ENCODE assay signal across 12 mouse cellular contexts in genomic region chr4:141338853-141339252, GRCm38 (mm10). TPM values are rescaled to one million over a fixed set of nuclear protein-coding genes. Genes with fewer than 3 reads are reported as not detected.
DNase-seq lines count a peak whose midpoint lies in the region; ATAC-seq and TF ChIP-seq lines count a peak whose summit lies in the region.
"Had no signal": no experiment of that assay in that cellular context is flagged by ENCODE, and none has a peak within 500 bp of the region (broad histone marks: within the 10 kb centered on the region; RNA-seq: fewer than 3 reads in every experiment).

No protein-coding gene starts in this region.

- ATAC-seq in lung, embryonic 15.5 days (ENCODE audit: borderline replicate concordance, extremely low read depth, low FRiP score, low TSS enrichment): no peak
- peak; percentile 43 for ATAC-seq in intestine, embryonic 16.5 days
- ATAC-seq in stomach, embryonic 14.5 days (ENCODE audit: insufficient number of reproducible peaks, insufficient read depth, low FRiP score, low read depth): peak; percentile 35; the same call in 1 of the 2 replicates

- DNase-seq in lung, adult 2 months: no peak
- DNase-seq in brain, embryonic 14.5 days (ENCODE audit: low read depth): peak; percentile 27
- no peak for DNase-seq in cerebellum, postnatal 4 days (ENCODE audit: low spot score in 2 of 2)
- DNase-seq in adrenal gland, adult 2 months: no peak
- DNase-seq: gastrocnemius, postnatal 14 days; heart, postnatal 14 days; thymus, adult 2 months had no signal

- H3K9ac ChIP-seq in lung, embryonic 15.5 days: no peak overlapping the region
- peak overlapping the region; percentile 47; the same call in 1 of the 2 replicates for H3K9ac ChIP-seq in intestine, embryonic 16.5 days (ENCODE audit: low read depth, low read length)
- H3K9ac ChIP-seq in stomach, embryonic 14.5 days (replicated peaks; ENCODE audit: low read depth, low read length): no peak overlapping the region

- H3K27me3 ChIP-seq in lung, embryonic 15.5 days: no peaks in the 10 kb centered on the region
- H3K27me3 ChIP-seq in intestine, embryonic 16.5 days (replicated peaks; ENCODE audit: control insufficient read depth, insufficient read depth, low read length): no peaks in the 10 kb centered on the region
- no peaks in the 10 kb centered on the region for H3K27me3 ChIP-seq in stomach, embryonic 14.5 days (ENCODE audit: control insufficient read depth, insufficient read depth, low read length)

- H3K27ac ChIP-seq in lung, embryonic 15.5 days: peak overlapping the region; percentile 78
- peak overlapping the region; percentile 21 for H3K27ac ChIP-seq in intestine, embryonic 16.5 days (ENCODE audit: low read length)
- H3K27ac ChIP-seq in stomach, embryonic 14.5 days (ENCODE audit: low read length): peak overlapping the region; percentile 66; the same call in 1 of the 2 replicates

- TF ChIP-seq CTCF in lung, adult 2 months (IDR thresholded peaks at IDR 0.05; ENCODE audit: insufficient read depth, low read length): no peak
- no peak for TF ChIP-seq CTCF in brain, embryonic 14.5 days (IDR thresholded peaks at IDR 0.05; ENCODE audit: borderline replicate concordance, extremely low read depth, insufficient read depth, insufficient read length)

- H3K36me3 ChIP-seq in lung, embryonic 15.5 days: no peaks in the 10 kb centered on the region
- H3K36me3 ChIP-seq in intestine, embryonic 16.5 days (ENCODE audit: control insufficient read depth, insufficient read depth, low read length): no peaks in the 10 kb centered on the region
- no peaks in the 10 kb centered on the region for H3K36me3 ChIP-seq in stomach, embryonic 14.5 days (ENCODE audit: control insufficient read depth, insufficient read depth, low read length)

- no peak for TF ChIP-seq POLR2A in lung, adult 2 months (IDR thresholded peaks at IDR 0.05; ENCODE audit: borderline replicate concordance, extremely low read depth, low read depth, low read length)
- no peak for TF ChIP-seq POLR2A in brain, embryonic 14.5 days (IDR thresholded peaks at IDR 0.05; ENCODE audit: borderline replicate concordance, extremely low read depth, insufficient read depth, insufficient read length, poor library complexity, severe bottlenecking)

- H3K4me3 ChIP-seq in lung, embryonic 15.5 days: no peak overlapping the region
- H3K4me3 ChIP-seq in lung, adult 2 months (replicated peaks; ENCODE audit: extremely low read depth, low read depth, low read length): no peak overlapping the region
- no peak overlapping the region for H3K4me3 ChIP-seq in intestine, embryonic 16.5 days (ENCODE audit: low read length)
- no peak overlapping the region for H3K4me3 ChIP-seq in stomach, embryonic 14.5 days (ENCODE audit: low read depth, low read length)

- peaks cover 35% of the 10 kb centered on the region for H3K4me1 ChIP-seq in lung, embryonic 15.5 days
- no peaks in the 10 kb centered on the region for H3K4me1 ChIP-seq in lung, adult 2 months (ENCODE audit: control insufficient read depth, insufficient read depth, low read length)
- H3K4me1 ChIP-seq in intestine, embryonic 16.5 days (ENCODE audit: control insufficient read depth, insufficient read depth, low read length): peaks cover 22% of the 10 kb centered on the region
- H3K4me1 ChIP-seq in stomach, embryonic 14.5 days (ENCODE audit: control insufficient read depth, insufficient read depth, low read length): peaks cover 28% of the 10 kb centered on the region

- 5% methylated on average over 1 of the region's 1 CpGs for WGBS in lung, embryonic 15.5 days
- 19% methylated on average over 1 of the region's 1 CpGs for WGBS in lung, adult 2 months
- WGBS in intestine, embryonic 16.5 days: 11% methylated on average over 1 of the region's 1 CpGs
- WGBS in stomach, embryonic 14.5 days: 20% methylated on average over 1 of the region's 1 CpGs

- no peaks in the 10 kb centered on the region for H3K9me3 ChIP-seq in lung, embryonic 15.5 days
- no peaks in the 10 kb centered on the region for H3K9me3 ChIP-seq in intestine, embryonic 16.5 days (ENCODE audit: control insufficient read depth, low read length)
- H3K9me3 ChIP-seq in stomach, embryonic 14.5 days (ENCODE audit: control insufficient read depth, low read depth, low read length): no peaks in the 10 kb centered on the region

- H3K4me2 ChIP-seq in lung, embryonic 15.5 days: no peak overlapping the region
- 0 out of 2 replicates have a peak overlapping the region, but pooled peaks have one; percentile 17 for H3K4me2 ChIP-seq in intestine, embryonic 16.5 days (ENCODE audit: low read depth, low read length)
- 0 out of 2 replicates have a peak overlapping the region, but pooled peaks have one; percentile 15 for H3K4me2 ChIP-seq in stomach, embryonic 14.5 days (replicated peaks; ENCODE audit: low read depth, low read length)

RNA-seq across cellular contexts. Expression of gene Fam131c, which starts 29.2 kb away (rescaled TPM):
- polyA plus RNA-seq in lung, embryonic 15.5 days (2015; fragmentation: Nextera tagmentation; extraction: Ambion mirVana): 3.1 and 3.6 TPM in 2 replicates
- 0.70 and 2.1 TPM in 2 replicates for polyA plus RNA-seq in lung, adult 2 months (2012; rRNA removed)
- polyA plus RNA-seq in brain, embryonic 14.5 days (2012; rRNA removed): 21.3 and 29.0 TPM in 2 replicates
- polyA plus RNA-seq in intestine, embryonic 16.5 days (2015; fragmentation: Nextera tagmentation; extraction: Ambion mirVana): 1.5 and 1.6 TPM in 2 replicates
- 4.3 and 4.4 TPM in 2 replicates for polyA plus RNA-seq in stomach, embryonic 14.5 days (2014; fragmentation: Nextera tagmentation; extraction: Ambion mirVana)
- total RNA-seq in adrenal gland, adult 2 months (2021): 1 to 10 TPM in 1 of 2 experiments, under 1 TPM in 1; 0.86 to 4.5 TPM
- polyA plus RNA-seq in adrenal gland, adult 2 months (2012; rRNA removed): 3.1 and 9.5 TPM in 2 replicates
- total RNA-seq: MEL had no signal

RNA-seq across cellular contexts. Expression of gene Epha2, which starts 37.8 kb away (rescaled TPM):
- polyA plus RNA-seq in lung, embryonic 15.5 days (2015; fragmentation: Nextera tagmentation; extraction: Ambion mirVana): 10.8 and 11.0 TPM in 2 replicates
- 54.0 and 68.8 TPM in 2 replicates for polyA plus RNA-seq in lung, adult 2 months (2012; rRNA removed)
- polyA plus RNA-seq in brain, embryonic 14.5 days (2012; rRNA removed): 4.1 and 6.4 TPM in 2 replicates
- polyA plus RNA-seq in intestine, embryonic 16.5 days (2015; fragmentation: Nextera tagmentation; extraction: Ambion mirVana): 7.6 and 8.5 TPM in 2 replicates
- 2.8 and 3.4 TPM in 2 replicates for polyA plus RNA-seq in stomach, embryonic 14.5 days (2014; fragmentation: Nextera tagmentation; extraction: Ambion mirVana)
- 10 to 100 TPM; 11.7 to 19.4 TPM for total RNA-seq in adrenal gland, adult 2 months (2021)
- polyA plus RNA-seq in adrenal gland, adult 2 months (2012; rRNA removed): 18.0 and 24.1 TPM in 2 replicates

RNA-seq across cellular contexts. Expression of gene Clcnka, which starts 59.7 kb away (rescaled TPM):
- 0.19 and 0.54 TPM in 2 replicates for polyA plus RNA-seq in lung, embryonic 15.5 days (2015; fragmentation: Nextera tagmentation; extraction: Ambion mirVana)
- polyA plus RNA-seq in lung, adult 2 months (2012; rRNA removed): 1.4 TPM in 1 of 2 replicates, not detected in the other
- polyA plus RNA-seq in brain, embryonic 14.5 days (2012; rRNA removed): 0.11 and 0.19 TPM in 2 replicates
- 0.13 and 0.15 TPM in 2 replicates for polyA plus RNA-seq in intestine, embryonic 16.5 days (2015; fragmentation: Nextera tagmentation; extraction: Ambion mirVana)
- polyA plus RNA-seq in stomach, embryonic 14.5 days (2014; fragmentation: Nextera tagmentation; extraction: Ambion mirVana): 0.16 TPM in 1 of 2 replicates, not detected in the other
- total RNA-seq in adrenal gland, adult 2 months (2021): not detected
- 0.04 and 0.07 TPM in 2 replicates for polyA plus RNA-seq in adrenal gland, adult 2 months (2012; rRNA removed)
- total RNA-seq: heart, postnatal 14 days; MEL had no signal
- polyA plus RNA-seq: cortical plate, adult 2 months had no signal

Comparison
In these comparisons a context has a peak if more than half of its experiments do, and no peak if none do; other contexts are left out.
1. H3K27ac ChIP-seq: peak in every context shown above with its lines; median percentile 78 in lung, embryonic 15.5 days; 66 in stomach, embryonic 14.5 days; 21 in intestine, embryonic 16.5 days.